Mouse (Mus musculus) stomach, postnatal 0 days (tissue): Measurements from ENCODE around the gene Kptn. TPM values are rescaled to one million over a fixed set of nuclear protein-coding genes. Genes with fewer than 3 reads are reported as not detected.

Source experiments
- ATAC-seq: fragments of 200-750 bp; cut with Nextera tagmentation; 2 replicates; pipeline ENCODE4 v1.8.0; 2017; ENCODE audit not compliant: low FRiP score, low TSS enrichment
- DNase-seq: peaks from one replicate; pipeline ENCODE4 v3.0.0-alpha.2; 2016; ENCODE audit warnings: low spot score
- H3K27ac ChIP-seq: fragments of 300-500 bp; sonication (generic); replicated peaks from 2 replicates; pipeline ENCODE4 v1.5.1; 2014; ENCODE audit warnings: mild to moderate bottlenecking, control low read depth
- H3K27me3 ChIP-seq: fragments of 300-500 bp; sonication (generic); 2 replicates; pipeline ENCODE4 v1.6.1; 2014; ENCODE audit warnings: low read length; ENCODE audit not compliant: control insufficient read depth, insufficient read depth
- H3K36me3 ChIP-seq: fragments of 300-500 bp; sonication (generic); 2 replicates; pipeline ENCODE4 v1.6.1; 2014; ENCODE audit warnings: low read length, mixed read lengths; ENCODE audit not compliant: control insufficient read depth, insufficient read depth
- H3K4me1 ChIP-seq: fragments of 300-500 bp; sonication (generic); replicated peaks from 2 replicates; pipeline ENCODE4 v1.6.1; 2014; ENCODE audit warnings: antibody characterized with exemption; ENCODE audit not compliant: control insufficient read depth, insufficient read depth
- H3K4me2 ChIP-seq: fragments of 300-500 bp; sonication (generic); replicated peaks from 2 replicates; pipeline ENCODE4 v1.6.1; 2014; ENCODE audit warnings: low read depth, mild to moderate bottlenecking, control low read depth, moderate library complexity
- H3K4me3 ChIP-seq: fragments of 300-500 bp; sonication (generic); 2 replicates; pipeline ENCODE4 v1.5.1; 2014; ENCODE audit warnings: low read depth, low read length, control low read depth
- H3K9ac ChIP-seq: fragments of 300-500 bp; sonication (generic); 2 replicates; pipeline ENCODE4 v1.6.1; 2014; ENCODE audit warnings: mild to moderate bottlenecking, low read length, control low read depth, mixed read lengths
- H3K9me3 ChIP-seq: fragments of 300-500 bp; sonication (generic); 2 replicates; pipeline ENCODE4 v1.6.1; 2016; ENCODE audit warnings: low read length; ENCODE audit not compliant: control insufficient read depth
- CTCF ChIP-seq: IDR thresholded peaks from 2 replicates; pipeline ENCODE4 v1.5.1; 2016; ENCODE audit warnings: antibody characterized with exemption, low read depth, mild to moderate bottlenecking, moderate library complexity
- EP300 ChIP-seq: optimal IDR thresholded peaks from 2 replicates; pipeline ENCODE3; 2016; ENCODE audit warnings: antibody characterized with exemption
- WGBS: fragments of 180-500 bp; shearing (Covaris S2); extraction: QIAGEN DNeasy Blood & Tissue Kit; methylation state at CpG from one replicate; pipeline ENCODE4 v1.1.7; 2014; 5-methylcytosine and 5-hydroxymethylcytosine counted together
- polyA plus RNA-seq: library from polyadenylated mRNA; unstranded; fragments of >200 nt; fragmentation: Nextera tagmentation; extraction: Ambion mirVana; gene quantifications from 2 replicates; pipeline ENCODE4 v1.2.1, GENCODE M21; 2015

Gene Kptn
- polyA plus RNA-seq: 11.8 and 13.1 TPM in 2 replicates

DNA sequence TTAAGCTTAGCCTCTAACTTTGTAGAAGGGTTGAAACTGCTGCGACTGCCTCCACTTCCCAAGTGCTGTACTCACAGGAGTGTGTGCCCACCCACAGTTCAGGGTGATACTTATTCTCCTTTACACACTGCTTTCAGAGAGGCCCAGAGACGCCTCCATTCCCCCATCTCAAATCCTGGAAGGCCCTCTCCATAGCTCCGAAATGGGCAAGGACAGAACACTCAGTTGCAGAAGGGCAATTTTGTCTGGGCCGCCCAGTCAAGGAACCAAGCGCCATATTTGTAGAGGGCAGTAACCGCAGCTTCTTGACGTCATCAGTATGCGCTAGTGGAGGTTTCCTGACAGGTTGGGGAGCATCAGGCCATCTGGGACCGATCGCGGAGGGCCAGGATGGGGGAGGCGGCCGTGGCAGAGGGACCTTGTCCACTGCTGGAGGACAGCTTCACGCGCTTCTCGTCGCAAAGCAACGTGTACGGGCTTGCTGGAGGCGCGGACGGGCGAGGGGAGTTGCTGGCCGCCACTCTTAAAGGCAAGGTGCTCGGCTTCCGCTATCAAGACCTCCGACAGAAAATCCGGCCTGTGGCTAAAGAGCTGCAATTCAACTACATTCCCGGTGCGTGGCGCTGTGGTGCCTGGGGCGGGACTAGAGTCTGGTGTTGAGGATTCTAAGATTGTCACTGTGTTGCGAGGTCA is at the start of gene Kptn:
Gene Kptn (plus strand): TSS at position 327 of the 693 bp plus-strand sequence.
- peaks cover 15% of the 10 kb centered on the region; the same call in 1 of the 2 replicates for H3K36me3 ChIP-seq

DNA sequence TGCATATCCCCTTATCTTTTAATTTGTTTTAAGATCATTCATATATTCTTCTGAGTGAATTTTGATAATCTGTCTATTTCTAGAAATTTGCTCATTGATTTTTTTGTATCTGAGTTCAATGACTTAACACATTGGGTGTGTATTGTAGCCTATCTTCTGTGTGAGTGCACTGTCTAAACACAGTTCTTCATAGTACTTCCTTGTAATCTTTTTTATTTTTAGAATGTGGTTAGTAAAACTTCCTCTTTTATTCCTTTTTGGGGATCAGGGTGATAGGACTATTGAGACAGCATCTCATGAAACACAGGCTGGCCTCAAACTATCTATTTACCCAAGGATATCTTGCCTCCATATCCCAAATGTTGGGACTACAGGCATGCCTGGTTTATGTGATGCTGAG is 48.8 kb upstream of the Kptn start:
- no peaks in the 10 kb centered on the region for H3K4me1 ChIP-seq

More for the DNA sequence above, at the start of gene Kptn:
- H3K27me3 ChIP-seq: no peaks in the 10 kb centered on the region
- peak within 1 kb of the TSS; percentile 75 for H3K27ac ChIP-seq
- ATAC-seq: peak; percentile 89
- peak; percentile 91 for DNase-seq
- 1% methylated on average over 33 of the region's 33 CpGs for WGBS
- no peaks in the 10 kb centered on the region for H3K4me1 ChIP-seq
- no peaks in the 10 kb centered on the region for H3K9me3 ChIP-seq
- peak within 1 kb of the TSS; percentile 82 for H3K4me3 ChIP-seq
- H3K4me2 ChIP-seq: peak within 1 kb of the TSS; percentile 56
- H3K9ac ChIP-seq: peak within 1 kb of the TSS; percentile 71
- TF ChIP-seq EP300 (no peak), CTCF (peak; percentile 94)

DNA sequence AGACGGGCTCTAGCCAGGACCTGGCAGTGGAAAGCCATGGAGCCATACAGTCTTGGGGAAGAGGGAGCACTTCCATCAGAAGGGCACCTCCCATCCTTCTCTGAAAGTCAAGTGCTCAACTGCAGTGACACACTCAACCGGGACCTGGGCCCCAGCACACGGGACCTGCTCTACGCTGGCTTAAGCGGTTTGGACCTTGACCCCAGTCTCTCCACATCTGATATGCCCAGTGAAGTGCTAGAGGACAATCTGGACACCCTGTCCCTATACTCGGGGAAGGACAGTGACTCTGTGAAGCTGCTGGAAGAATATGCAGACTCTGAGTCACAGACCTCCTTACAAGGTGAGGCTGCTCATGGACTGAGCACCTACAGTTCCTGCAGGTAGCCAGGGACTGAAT is 47.8 kb upstream of the Kptn start:
- ATAC-seq: peak; percentile 80
- WGBS: 78% methylated on average over 6 of the region's 6 CpGs
- TF ChIP-seq CTCF (no peak), EP300 (no peak)
- Histone ChIP-seq H3K9me3 (no peaks in the 10 kb centered on the region), H3K36me3 (no peaks in the 10 kb centered on the region), H3K27me3 (no peaks in the 10 kb centered on the region), H3K27ac (no peak overlapping the region), H3K4me2 (no peak overlapping the region), H3K4me3 (no peak overlapping the region), H3K9ac (no peak overlapping the region), H3K4me1 (no peaks in the 10 kb centered on the region)
- peak; percentile 18 for DNase-seq

More for the DNA sequence above, 48.8 kb upstream of the Kptn start:
- TF ChIP-seq EP300 (no peak), CTCF (no peak)
- no peak overlapping the region for H3K9ac ChIP-seq
- no peaks in the 10 kb centered on the region for H3K36me3 ChIP-seq
- no peaks in the 10 kb centered on the region for H3K27me3 ChIP-seq
- no peak overlapping the region for H3K27ac ChIP-seq
- DNase-seq (no peak), ATAC-seq (no peak)
- H3K9me3 ChIP-seq: no peaks in the 10 kb centered on the region
- no peak overlapping the region for H3K4me2 ChIP-seq
- H3K4me3 ChIP-seq: no peak overlapping the region

DNA sequence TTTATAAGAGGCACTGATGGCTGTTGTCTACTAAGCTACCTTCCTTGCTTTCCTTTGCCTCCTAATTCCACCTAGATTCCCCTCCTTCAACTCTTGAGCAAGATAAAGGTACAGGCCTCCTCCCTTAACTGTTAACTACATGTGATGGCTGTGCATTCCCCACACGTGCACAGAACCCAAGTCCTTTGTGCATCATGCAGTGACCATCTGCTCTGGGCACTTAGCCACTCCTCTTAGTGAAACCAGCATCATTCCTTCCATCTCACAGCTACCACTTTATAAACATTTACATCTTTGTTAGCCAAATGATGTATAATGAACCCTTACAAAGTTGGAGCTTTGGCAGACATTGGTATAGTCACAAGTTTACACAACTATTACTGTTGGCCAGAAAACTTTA is 39.7 kb upstream of the Kptn start:
- Histone ChIP-seq H3K9me3 (no peaks in the 10 kb centered on the region), H3K36me3 (no peaks in the 10 kb centered on the region), H3K9ac (no peak overlapping the region), H3K27me3 (no peaks in the 10 kb centered on the region), H3K4me1 (no peaks in the 10 kb centered on the region), H3K4me3 (no peak overlapping the region), H3K4me2 (no peak overlapping the region), H3K27ac (no peak overlapping the region)
- WGBS: 41% methylated on average over 1 of the region's 1 CpGs
- no peak for DNase-seq
- ATAC-seq: no peak
- TF ChIP-seq CTCF: no peak
- TF ChIP-seq EP300: no peak

DNA sequence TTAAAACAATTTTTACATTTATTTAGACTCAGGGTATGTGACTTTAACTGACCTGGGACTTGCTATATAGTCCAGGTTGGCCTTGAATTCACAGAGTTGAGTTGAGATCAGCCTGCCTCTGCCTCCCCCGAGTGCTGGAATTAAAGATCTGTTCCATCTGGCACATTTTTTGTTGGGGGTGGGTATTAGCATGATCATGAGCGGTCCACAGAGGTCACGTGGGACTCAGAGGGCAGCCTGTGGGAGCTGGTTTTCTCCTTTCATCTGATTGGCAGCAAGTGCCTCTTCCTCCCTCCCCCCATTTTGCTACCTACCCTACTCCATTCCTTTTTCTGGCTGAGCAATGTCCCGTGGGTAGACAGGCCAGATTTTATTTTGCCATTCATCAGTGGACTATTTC is 39.1 kb upstream of the Kptn start:
- ATAC-seq (no peak), DNase-seq (no peak)
- no peaks in the 10 kb centered on the region for H3K4me1 ChIP-seq
- no peak overlapping the region for H3K27ac ChIP-seq
- H3K9me3 ChIP-seq: no peaks in the 10 kb centered on the region
- 71% methylated on average over 4 of the region's 4 CpGs for WGBS
- no peak overlapping the region for H3K4me3 ChIP-seq
- no peak overlapping the region for H3K4me2 ChIP-seq
- TF ChIP-seq CTCF: no peak
- no peak for TF ChIP-seq EP300
- H3K36me3 ChIP-seq: no peaks in the 10 kb centered on the region
- H3K9ac ChIP-seq: no peak overlapping the region
- H3K27me3 ChIP-seq: no peaks in the 10 kb centered on the region

DNA sequence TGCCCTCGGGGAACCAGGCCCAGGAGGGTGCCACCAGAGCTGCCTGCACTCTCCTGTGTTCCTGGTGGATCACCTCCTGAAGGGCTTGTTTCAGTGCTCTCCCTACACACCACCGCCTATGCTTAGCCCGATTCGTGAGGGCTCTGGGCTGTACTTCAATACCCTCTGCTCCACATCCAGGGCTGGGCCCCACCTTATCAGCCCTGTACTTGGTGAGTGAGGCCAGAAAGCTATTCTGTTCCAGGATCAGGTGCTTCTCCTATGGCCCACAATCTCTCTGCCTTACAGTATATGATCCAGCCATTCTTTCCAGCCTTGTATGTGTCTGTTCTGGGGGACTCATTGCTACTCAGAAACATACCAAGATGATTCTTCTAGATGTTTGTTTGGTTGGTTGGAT is 36.3 kb upstream of the Kptn start:
- no peak overlapping the region for H3K4me2 ChIP-seq
- DNase-seq (no peak), ATAC-seq (peak; percentile 61; the same call in 1 of the 2 replicates)
- no peak overlapping the region for H3K4me3 ChIP-seq
- H3K27ac ChIP-seq: no peak overlapping the region
- H3K36me3 ChIP-seq: no peaks in the 10 kb centered on the region
- no peaks in the 10 kb centered on the region for H3K9me3 ChIP-seq
- H3K4me1 ChIP-seq: no peaks in the 10 kb centered on the region
- TF ChIP-seq EP300 (no peak), CTCF (no peak)
- no peaks in the 10 kb centered on the region for H3K27me3 ChIP-seq
- 67% methylated on average over 4 of the region's 4 CpGs for WGBS
- H3K9ac ChIP-seq: no peak overlapping the region
